Mouse (Mus musculus) neural tube, embryonic 13.5 days (tissue): ENCODE results near the gene Glyatl3. TPM values are rescaled to one million over a fixed set of nuclear protein-coding genes. Genes with fewer than 3 reads are reported as not detected.

Experiments
- ATAC-seq: fragments of 200-750 bp; cut with Nextera tagmentation; 2 replicates; pipeline ENCODE4 v1.8.0; 2017; ENCODE audit warnings: low read depth, mild to moderate bottlenecking, moderate TSS enrichment, moderate library complexity
- H3K27ac ChIP-seq: fragments of 300-500 bp; sonication (generic); replicated peaks from 2 replicates; pipeline ENCODE4 v1.5.1; 2015; ENCODE audit warnings: moderate library complexity, mild to moderate bottlenecking, inconsistent platforms
- H3K27me3 ChIP-seq: fragments of 300-500 bp; sonication (generic); 2 replicates; pipeline ENCODE4 v1.6.1; 2015; ENCODE audit warnings: mild to moderate bottlenecking, inconsistent platforms
- H3K36me3 ChIP-seq: fragments of 300-500 bp; sonication (generic); 2 replicates; pipeline ENCODE4 v1.6.1; 2015; ENCODE audit warnings: mild to moderate bottlenecking, inconsistent platforms
- H3K4me1 ChIP-seq: fragments of 300-500 bp; sonication (generic); replicated peaks from 2 replicates; pipeline ENCODE4 v1.6.1; 2015; ENCODE audit warnings: inconsistent platforms
- H3K4me2 ChIP-seq: fragments of 300-500 bp; sonication (generic); 2 replicates; pipeline ENCODE4 v1.6.1; 2015; ENCODE audit warnings: inconsistent platforms, mild to moderate bottlenecking, moderate library complexity
- H3K4me3 ChIP-seq: fragments of 300-500 bp; sonication (generic); 2 replicates; pipeline ENCODE4 v1.5.1; 2015; ENCODE audit warnings: mild to moderate bottlenecking, inconsistent platforms
- H3K9ac ChIP-seq: fragments of 300-500 bp; sonication (generic); 2 replicates; pipeline ENCODE4 v1.6.1; 2015; ENCODE audit warnings: moderate library complexity, mild to moderate bottlenecking, inconsistent platforms
- H3K9me3 ChIP-seq: fragments of 300-500 bp; sonication (generic); 2 replicates; pipeline ENCODE4 v1.6.1; 2016; ENCODE audit warnings: inconsistent platforms
- WGBS: fragments of 180-500 bp; shearing (Covaris S2); methylation state at CpG from one replicate; pipeline ENCODE4 v1.1.7; 2015; 5-methylcytosine and 5-hydroxymethylcytosine counted together
- polyA plus RNA-seq: library from polyadenylated mRNA; unstranded; fragments of >200 nt; fragmentation: Nextera tagmentation; extraction: Ambion mirVana; gene quantifications from 2 replicates; pipeline ENCODE4 v1.2.1, GENCODE M21; 2015

Glyatl3 gene
- polyA plus RNA-seq, 1 experiment from 2014 or later = not detected

- WGBS = 88% methylated on average over 4 of the region's 4 CpGs
Measured at GRCm38 (mm10) chr17:40885155-40885554, 29.0 kb downstream of the Glyatl3 start.

GRCm38 (mm10) chr17:40882172-40882571 is 32.0 kb downstream of the Glyatl3 start:
- Histone ChIP-seq H3K9ac (no peak overlapping the region), H3K4me2 (no peak overlapping the region), H3K36me3 (no peaks in the 10 kb centered on the region), H3K4me1 (peaks cover 11% of the 10 kb centered on the region), H3K27ac (no peak overlapping the region), H3K4me3 (no peak overlapping the region), H3K9me3 (no peaks in the 10 kb centered on the region), H3K27me3 (peaks cover 7% of the 10 kb centered on the region)
- 93% methylated on average over 6 of the region's 6 CpGs for WGBS
- no peak for ATAC-seq

More at GRCm38 (mm10) chr17:40885155-40885554, 29.0 kb downstream of the Glyatl3 start:
- Histone ChIP-seq H3K27me3 (no peaks in the 10 kb centered on the region), H3K9me3 (no peaks in the 10 kb centered on the region), H3K4me3 (no peak overlapping the region), H3K27ac (no peak overlapping the region), H3K4me1 (peaks cover 5% of the 10 kb centered on the region), H3K9ac (no peak overlapping the region), H3K36me3 (no peaks in the 10 kb centered on the region), H3K4me2 (no peak overlapping the region)
- no peak for ATAC-seq

DNA sequence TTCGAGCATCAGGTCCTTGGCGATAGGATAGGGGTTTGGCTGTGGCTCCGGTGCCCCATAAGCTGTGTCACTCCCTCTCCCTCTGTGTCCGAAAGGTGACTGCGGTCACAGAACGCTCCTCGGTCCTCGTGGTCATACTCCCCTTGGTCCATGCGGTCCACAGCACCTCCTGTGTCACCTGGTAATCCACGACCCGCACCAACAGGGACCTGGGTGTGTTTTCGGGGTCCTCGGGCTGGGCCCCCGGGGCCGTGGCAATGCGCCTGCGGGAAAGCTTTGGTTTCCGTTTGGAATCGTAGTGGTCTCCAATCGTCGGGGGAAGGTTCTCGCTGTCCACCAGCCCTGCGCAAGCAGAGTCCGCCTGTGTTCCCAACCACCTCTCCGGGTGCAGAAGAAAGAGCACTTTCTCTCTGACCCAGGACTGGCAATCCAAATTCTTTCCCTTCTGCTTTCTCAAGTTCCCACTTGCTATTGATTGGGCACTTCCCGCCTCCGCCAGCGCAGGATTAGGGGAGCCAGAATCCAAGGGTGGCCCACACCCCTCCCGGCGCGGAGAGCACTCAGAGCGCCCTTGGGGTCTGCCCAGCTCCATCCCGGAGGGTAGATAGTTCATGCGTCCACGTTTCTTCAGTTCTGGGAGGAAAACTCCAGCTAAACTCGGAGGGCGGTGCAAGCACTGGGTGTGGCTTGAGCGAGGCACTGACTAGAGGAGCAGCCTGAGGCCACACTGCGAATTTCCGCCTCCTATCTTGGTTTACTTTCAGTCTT is 34.0 kb downstream of the Glyatl3 start, which contains the start of gene 9130008F23Rik:
Gene 9130008F23Rik, minus strand, starts transcription at position 636 of the 768 bp plus-strand sequence.
- Histone ChIP-seq H3K4me1 (peaks cover 11% of the 10 kb centered on the region), H3K36me3 (no peaks in the 10 kb centered on the region), H3K9me3 (no peaks in the 10 kb centered on the region), H3K27me3 (peaks cover 7% of the 10 kb centered on the region), H3K9ac (peak within 1 kb of the TSS; percentile 63), H3K27ac (no peak within 1 kb of the TSS), H3K4me3 (peak within 1 kb of the TSS; percentile 55), H3K4me2 (peak within 1 kb of the TSS; percentile 92)
- WGBS = under 1% methylated on average over 40 of the region's 40 CpGs
- peak; percentile 75 for ATAC-seq

GRCm38 (mm10) chr17:40879528-40879923 is 34.6 kb downstream of the Glyatl3 start:
- peaks cover 7% of the 10 kb centered on the region for H3K27me3 ChIP-seq
- H3K27ac ChIP-seq = no peak overlapping the region
- H3K4me2 ChIP-seq = peak overlapping the region; percentile 92
- H3K4me1 ChIP-seq = peaks cover 11% of the 10 kb centered on the region
- peak overlapping the region; percentile 63 for H3K9ac ChIP-seq
- no peak for ATAC-seq
- peak overlapping the region; percentile 55 for H3K4me3 ChIP-seq
- WGBS = 5% methylated on average over 6 of the region's 6 CpGs
- H3K36me3 ChIP-seq = no peaks in the 10 kb centered on the region
- no peaks in the 10 kb centered on the region for H3K9me3 ChIP-seq

DNA sequence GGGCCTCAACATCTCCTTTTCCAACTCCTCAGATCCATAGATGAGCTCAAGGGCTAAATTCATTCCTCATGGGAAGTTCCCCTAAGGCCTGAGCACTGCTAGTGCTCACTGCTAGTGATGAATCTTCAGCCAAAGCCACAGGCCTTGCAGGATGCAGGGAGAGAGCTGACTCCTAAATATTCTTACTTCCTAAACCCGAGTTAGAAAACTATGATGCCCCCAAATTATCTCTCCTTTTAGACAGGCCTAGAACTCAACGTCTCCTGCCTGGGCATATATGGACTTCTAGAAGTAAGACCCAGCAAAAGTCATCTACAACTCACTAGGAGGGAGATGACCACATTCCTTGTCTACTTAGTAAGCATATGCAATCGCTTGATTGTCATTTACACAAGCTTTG is 36.4 kb downstream of the Glyatl3 start:
- WGBS = 33% methylated on average over 3 of the region's 3 CpGs

GRCm38 (mm10) chr17:40875568-40875967 is 38.6 kb downstream of the Glyatl3 start:
- Histone ChIP-seq H3K9ac (no peak overlapping the region), H3K4me3 (no peak overlapping the region), H3K27ac (no peak overlapping the region), H3K4me1 (peaks cover 10% of the 10 kb centered on the region), H3K27me3 (peaks cover 7% of the 10 kb centered on the region), H3K36me3 (no peaks in the 10 kb centered on the region), H3K4me2 (no peak overlapping the region), H3K9me3 (no peaks in the 10 kb centered on the region)
- WGBS = 98% methylated on average over 1 of the region's 1 CpGs
- ATAC-seq = no peak

More for the DNA sequence above, 36.4 kb downstream of the Glyatl3 start:
- Histone ChIP-seq H3K9me3 (no peaks in the 10 kb centered on the region), H3K9ac (no peak overlapping the region), H3K36me3 (no peaks in the 10 kb centered on the region), H3K4me2 (no peak overlapping the region), H3K4me1 (peaks cover 11% of the 10 kb centered on the region), H3K27me3 (peaks cover 7% of the 10 kb centered on the region), H3K4me3 (no peak overlapping the region), H3K27ac (no peak overlapping the region)
- ATAC-seq = no peak

- WGBS = 89% methylated on average over 3 of the region's 3 CpGs
- no peaks in the 10 kb centered on the region for H3K9me3 ChIP-seq
- H3K27ac ChIP-seq = no peak overlapping the region
- no peak overlapping the region for H3K9ac ChIP-seq
- peaks cover 6% of the 10 kb centered on the region for H3K27me3 ChIP-seq
- no peak overlapping the region for H3K4me2 ChIP-seq
- ATAC-seq = no peak
- H3K36me3 ChIP-seq = no peaks in the 10 kb centered on the region
- no peak overlapping the region for H3K4me3 ChIP-seq
- H3K4me1 ChIP-seq = peaks cover 1% of the 10 kb centered on the region
Measured at GRCm38 (mm10) chr17:40874701-40875100, 39.4 kb downstream of the Glyatl3 start.

GRCm38 (mm10) chr17:40873582-40874011 is 40.6 kb downstream of the Glyatl3 start:
- no peak for ATAC-seq
- no peak overlapping the region for H3K27ac ChIP-seq
- no peaks in the 10 kb centered on the region for H3K36me3 ChIP-seq
- H3K4me2 ChIP-seq = no peak overlapping the region
- H3K9me3 ChIP-seq = no peaks in the 10 kb centered on the region
- no peak overlapping the region for H3K4me3 ChIP-seq
- H3K27me3 ChIP-seq = no peaks in the 10 kb centered on the region
- 48% methylated on average over 2 of the region's 2 CpGs for WGBS
- no peak overlapping the region for H3K9ac ChIP-seq
- H3K4me1 ChIP-seq = no peaks in the 10 kb centered on the region

DNA sequence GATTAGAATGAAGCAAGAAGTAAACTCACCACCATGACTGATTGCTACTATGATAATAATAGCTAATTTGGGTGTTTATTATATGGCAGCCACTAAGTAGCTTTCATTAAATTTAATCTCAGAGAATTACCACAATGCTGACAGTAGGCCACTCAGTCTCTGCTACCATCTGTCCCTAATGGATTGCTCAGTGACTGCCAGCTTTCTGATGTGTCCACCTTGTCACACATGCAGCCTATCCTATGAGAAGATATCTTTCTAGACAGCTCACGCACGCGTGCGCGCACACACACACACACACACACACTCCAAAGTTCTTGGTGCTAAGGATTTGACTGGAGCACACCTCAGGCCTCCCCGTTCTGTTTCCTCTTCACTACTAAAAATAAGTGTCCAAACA is 41.5 kb downstream of the Glyatl3 start:
- no peak overlapping the region for H3K9ac ChIP-seq
- no peak for ATAC-seq
- H3K36me3 ChIP-seq = no peaks in the 10 kb centered on the region
- H3K4me2 ChIP-seq = no peak overlapping the region
- no peaks in the 10 kb centered on the region for H3K9me3 ChIP-seq
- H3K27ac ChIP-seq = no peak overlapping the region
- no peaks in the 10 kb centered on the region for H3K27me3 ChIP-seq
- 98% methylated on average over 6 of the region's 6 CpGs for WGBS
- no peaks in the 10 kb centered on the region for H3K4me1 ChIP-seq
- no peak overlapping the region for H3K4me3 ChIP-seq

DNA sequence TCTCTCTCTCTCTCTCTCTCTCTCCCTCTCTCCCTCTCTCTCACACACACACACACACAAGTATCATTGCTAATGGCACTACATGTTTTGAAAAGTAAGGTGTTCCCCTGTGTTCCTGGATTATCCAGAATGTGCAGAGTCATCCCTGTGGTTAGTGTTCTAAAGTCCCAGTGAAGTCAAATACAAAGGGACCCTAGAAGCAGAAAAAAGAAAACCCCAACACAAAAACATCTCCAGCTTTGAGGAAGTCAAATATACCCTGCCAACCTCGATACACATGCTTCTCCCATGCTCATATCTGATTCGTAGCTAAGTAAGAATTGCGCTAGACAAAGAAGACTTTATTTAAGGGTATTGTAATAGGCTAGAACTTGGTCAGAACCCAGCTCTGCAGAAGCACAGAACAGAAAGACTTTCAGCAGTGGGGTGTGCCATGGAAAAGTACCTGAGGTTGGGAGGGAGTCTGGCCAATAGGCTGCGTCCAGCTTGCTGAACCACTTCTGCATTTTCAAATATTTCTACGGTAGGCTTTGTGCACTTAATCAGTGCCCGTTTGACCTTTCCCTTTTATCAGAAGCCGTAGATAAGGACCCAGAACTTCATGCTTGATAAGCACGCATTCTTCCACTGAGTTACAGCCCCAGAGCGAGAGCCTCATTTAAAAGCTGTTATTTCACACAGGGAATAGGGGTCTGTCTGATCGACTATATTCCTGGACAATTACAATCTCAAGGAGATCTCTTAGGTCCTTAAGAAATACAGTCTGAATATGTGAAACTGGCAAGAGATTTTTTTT is 45.0 kb downstream of the Glyatl3 start:
- 79% methylated on average over 10 of the region's 10 CpGs for WGBS
- H3K9ac ChIP-seq = no peak overlapping the region
- no peaks in the 10 kb centered on the region for H3K27me3 ChIP-seq
- ATAC-seq = no peak
- no peak overlapping the region for H3K4me2 ChIP-seq
- H3K4me3 ChIP-seq = no peak overlapping the region
- H3K9me3 ChIP-seq = no peaks in the 10 kb centered on the region
- no peak overlapping the region for H3K27ac ChIP-seq
- no peaks in the 10 kb centered on the region for H3K36me3 ChIP-seq
- H3K4me1 ChIP-seq = no peaks in the 10 kb centered on the region

DNA sequence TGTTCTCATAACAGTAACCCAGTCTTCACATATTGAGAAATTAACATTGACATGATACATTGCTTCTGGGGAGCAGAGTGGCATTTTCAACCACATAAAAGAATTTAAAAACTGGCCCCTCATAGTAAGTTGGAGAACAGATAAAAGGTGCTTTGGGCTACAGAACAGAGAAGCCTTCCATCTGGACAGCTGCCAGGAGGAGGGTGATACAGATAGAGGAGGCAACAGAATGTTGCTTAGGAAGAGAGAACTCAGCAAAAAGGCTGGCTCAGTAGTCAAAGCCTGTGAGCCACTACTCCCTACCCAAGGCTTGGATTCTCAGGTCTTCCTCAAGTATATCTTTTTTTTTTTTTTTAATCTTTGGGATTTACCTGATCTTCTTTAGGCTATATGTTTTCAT is 59.1 kb downstream of the Glyatl3 start:
- Histone ChIP-seq H3K27ac (no peak overlapping the region), H3K27me3 (no peaks in the 10 kb centered on the region), H3K4me1 (no peaks in the 10 kb centered on the region), H3K4me2 (no peak overlapping the region), H3K36me3 (no peaks in the 10 kb centered on the region), H3K9me3 (no peaks in the 10 kb centered on the region), H3K9ac (no peak overlapping the region), H3K4me3 (no peak overlapping the region)
- ATAC-seq = no peak
